Mouse (Mus musculus): ENCODE data around the gene Sdhc. TPM values are rescaled to one million over a fixed set of nuclear protein-coding genes. Genes with fewer than 3 reads are reported as not detected.

Gene Sdhc
- total and polyA plus RNA-seq, 3 experiments = 87.5 to 205 (median 153) TPM

- peaks cover 26 to 73% of the 10 kb centered on the region in 2 experiments for H3K36me3 ChIP-seq (replicated peaks in 1 of 2; ENCODE audit: control insufficient read depth in 1 of 2, insufficient read depth in 1 of 2, low read length in 1 of 2)
- H3K9me3 ChIP-seq (replicated peaks; ENCODE audit: low read length) = no peaks in the 10 kb centered on the region
- no peak for DNase-seq (ENCODE audit: extremely low read depth)
- no peaks in the 10 kb centered on the region for H3K79me2 ChIP-seq (replicated peaks; ENCODE audit: control insufficient read depth, extremely low read depth, insufficient read depth, poor library complexity, severe bottlenecking)
- H3K4me3 ChIP-seq (replicated peaks in 1 of 3; ENCODE audit: low read depth in 2 of 3, low read length in 2 of 3, poor library complexity in 1 of 3) = no peak overlapping the region
- H3K27me3 ChIP-seq (replicated peaks) = no peaks in the 10 kb centered on the region
- H3K4me2 ChIP-seq (ENCODE audit: insufficient read depth, low read depth, poor library complexity, severe bottlenecking) = no peak overlapping the region
- no peak overlapping the region for H3K9ac ChIP-seq (ENCODE audit: insufficient read depth, low read depth)
- no peaks in the 10 kb centered on the region for H3K4me1 ChIP-seq (ENCODE audit: control insufficient read depth in 1 of 2, insufficient read depth in 2 of 2)
- TF ChIP-seq ZC3H11A (IDR thresholded peaks at IDR 0.05; ENCODE audit: low read depth, low read length) = no peak
- no peak for TF ChIP-seq JUN (IDR thresholded peaks at IDR 0.05; ENCODE audit: insufficient read depth, low read depth, low read length)
- TF ChIP-seq KAT2A (IDR thresholded peaks at IDR 0.05; ENCODE audit: insufficient replicate concordance, low read length) = no peak
- no peak for TF ChIP-seq USF2 (conservative IDR thresholded peaks at IDR 0.05; ENCODE audit: low read depth, low read length)
- TF ChIP-seq GABPA (IDR thresholded peaks at IDR 0.05; ENCODE audit: insufficient replicate concordance, low read depth, low read length) = no peak
- no peak for TF ChIP-seq RAD21 (IDR thresholded peaks at IDR 0.05; ENCODE audit: low read depth, low read length)
- no peak for TF ChIP-seq UBTF (IDR thresholded peaks at IDR 0.05; ENCODE audit: low read depth, low read length)
- no peak for TF ChIP-seq SIN3A (IDR thresholded peaks at IDR 0.05; ENCODE audit: low read length)
- no peak for TF ChIP-seq CHD2 (IDR thresholded peaks at IDR 0.05; ENCODE audit: low read length)
- no peak for TF ChIP-seq CTCF (conservative IDR thresholded peaks at IDR 0.05 in 1 of 2, IDR thresholded peaks at IDR 0.05 in 1 of 2; ENCODE audit: low read depth in 2 of 2, low read length in 2 of 2)
- TF ChIP-seq TBP (conservative IDR thresholded peaks at IDR 0.05; ENCODE audit: low read depth, low read length) = no peak
- dilution Hi-C loops (cut with MboI; ENCODE audit: extremely low pct_ligation_motif_present, extremely low pct_unique_long_range_greater_than_20kb, low sequenced_read_pairs) = no loop called here
- H3K27ac ChIP-seq (ENCODE audit: insufficient read depth, low read depth) = no peak overlapping the region
- in situ Hi-C loops (cut with MboI; ENCODE audit: low pct_ligation_motif_present, low pct_unique_long_range_greater_than_20kb, low sequenced_read_pairs) = no loop called here
These were observed 21.2 kb downstream of the Sdhc start for GRCm38 (mm10) chr1:171129251-171129650.

- no peak overlapping the region for H3K9ac ChIP-seq (ENCODE audit: insufficient read depth, low read depth)
- dilution Hi-C loops (cut with MboI; ENCODE audit: extremely low pct_ligation_motif_present, extremely low pct_unique_long_range_greater_than_20kb, low sequenced_read_pairs) = no loop called here
- no peak overlapping the region for H3K27ac ChIP-seq (ENCODE audit: insufficient read depth, low read depth)
- peaks cover 7 to 15% of the 10 kb centered on the region in 2 experiments for H3K4me1 ChIP-seq (ENCODE audit: control insufficient read depth in 1 of 2, insufficient read depth in 2 of 2)
- in situ Hi-C loops (cut with MboI; ENCODE audit: low pct_ligation_motif_present, low pct_unique_long_range_greater_than_20kb, low sequenced_read_pairs) = no loop called here
- no peak overlapping the region for H3K4me2 ChIP-seq (ENCODE audit: insufficient read depth, low read depth, poor library complexity, severe bottlenecking)
- H3K9me3 ChIP-seq (replicated peaks; ENCODE audit: low read length) = no peaks in the 10 kb centered on the region
- DNase-seq (ENCODE audit: extremely low read depth) = no peak
- H3K4me3 ChIP-seq (replicated peaks in 1 of 3; ENCODE audit: low read depth in 2 of 3, low read length in 2 of 3, poor library complexity in 1 of 3) = no peak overlapping the region
- no peaks in the 10 kb centered on the region for H3K79me2 ChIP-seq (replicated peaks; ENCODE audit: control insufficient read depth, extremely low read depth, insufficient read depth, poor library complexity, severe bottlenecking)
- no peak for TF ChIP-seq CHD1 (IDR thresholded peaks at IDR 0.05; ENCODE audit: low read depth, low read length)
- TF ChIP-seq USF2 (conservative IDR thresholded peaks at IDR 0.05; ENCODE audit: low read depth, low read length) = no peak
- TF ChIP-seq EP300 (IDR thresholded peaks at IDR 0.05; ENCODE audit: low read length) = no peak
- no peak for TF ChIP-seq POLR2A (IDR thresholded peaks at IDR 0.05; ENCODE audit: low read depth, low read length)
- TF ChIP-seq SIN3A (IDR thresholded peaks at IDR 0.05; ENCODE audit: low read length) = no peak
- peaks cover 11 to 29% of the 10 kb centered on the region in 2 experiments for H3K36me3 ChIP-seq (replicated peaks in 1 of 2; ENCODE audit: control insufficient read depth in 1 of 2, insufficient read depth in 1 of 2, low read length in 1 of 2)
- no peaks in the 10 kb centered on the region for H3K27me3 ChIP-seq (replicated peaks)
These were observed 26.0 kb downstream of the Sdhc start for GRCm38 (mm10) chr1:171124398-171124797.

GRCm38 (mm10) chr1:171122932-171123331 is 27.5 kb downstream of the Sdhc start:
- no peak for DNase-seq (ENCODE audit: extremely low read depth)
- H3K36me3 ChIP-seq (replicated peaks in 1 of 2; ENCODE audit: control insufficient read depth in 1 of 2, insufficient read depth in 1 of 2, low read length in 1 of 2) = peaks cover 4 to 15% of the 10 kb centered on the region in 2 experiments
- in situ Hi-C loops (cut with MboI; ENCODE audit: low pct_ligation_motif_present, low pct_unique_long_range_greater_than_20kb, low sequenced_read_pairs) (no loop called here), dilution Hi-C loops (cut with MboI; ENCODE audit: extremely low pct_ligation_motif_present, extremely low pct_unique_long_range_greater_than_20kb, low sequenced_read_pairs) (no loop called here)
- no peak overlapping the region for H3K9ac ChIP-seq (ENCODE audit: insufficient read depth, low read depth)
- H3K4me1 ChIP-seq (ENCODE audit: control insufficient read depth in 1 of 2, insufficient read depth in 2 of 2) = peaks cover 7 to 15% of the 10 kb centered on the region in 2 experiments
- no peaks in the 10 kb centered on the region for H3K27me3 ChIP-seq (replicated peaks)
- H3K9me3 ChIP-seq (replicated peaks; ENCODE audit: low read length) = no peaks in the 10 kb centered on the region
- no peaks in the 10 kb centered on the region for H3K79me2 ChIP-seq (replicated peaks; ENCODE audit: control insufficient read depth, extremely low read depth, insufficient read depth, poor library complexity, severe bottlenecking)
- no peak overlapping the region for H3K4me3 ChIP-seq (replicated peaks in 1 of 3; ENCODE audit: low read depth in 2 of 3, low read length in 2 of 3, poor library complexity in 1 of 3)
- peak overlapping the region; percentile 33; the same call in 1 of the 2 replicates for H3K4me2 ChIP-seq (ENCODE audit: insufficient read depth, low read depth, poor library complexity, severe bottlenecking)
- TF ChIP-seq IRF4 (IDR thresholded peaks at IDR 0.05; ENCODE audit: low read depth, low read length) = no peak
- TF ChIP-seq ETS1 (conservative IDR thresholded peaks at IDR 0.05; ENCODE audit: low read depth, low read length) = no peak
- TF ChIP-seq ZMIZ1 (IDR thresholded peaks at IDR 0.05; ENCODE audit: low read depth, low read length) = no peak
- no peak overlapping the region for H3K27ac ChIP-seq (ENCODE audit: insufficient read depth, low read depth)

All from CH12.LX (cell line).